Mouse (Mus musculus): ENCODE data around the gene Gtf3c5. TPM values are rescaled to one million over a fixed set of nuclear protein-coding genes. Genes with fewer than 3 reads are reported as not detected.

Gene Gtf3c5
- polyA plus RNA-seq, 1 experiment from 2014 or later: 24.9 TPM

DNA sequence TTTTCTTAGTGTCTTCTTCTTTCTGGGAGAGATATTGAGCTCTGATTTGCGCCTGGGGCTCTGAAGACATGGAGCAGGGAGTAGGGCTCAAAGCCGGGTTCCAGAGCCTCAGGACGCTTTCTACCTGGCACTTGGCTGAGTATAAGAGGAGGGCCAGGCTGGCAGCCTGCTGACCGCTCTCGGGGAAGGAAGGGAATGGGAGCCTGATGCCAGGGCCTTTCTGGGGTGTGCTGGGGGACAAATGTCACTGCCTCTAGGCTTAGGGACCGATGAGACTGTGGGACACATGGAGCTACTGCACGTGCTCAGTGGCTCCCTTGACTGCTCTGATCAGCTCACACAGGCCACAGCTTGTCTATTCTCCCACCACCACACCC, 55.2 kb downstream of the Gtf3c5 start:
- H3K27ac ChIP-seq: no peak overlapping the region
- ATAC-seq: no peak
- H3K27me3 ChIP-seq (replicated peaks): peaks cover 3% of the 10 kb centered on the region; the same call in 1 of the 2 replicates
- no peak overlapping the region for H3K4me3 ChIP-seq
- no peak overlapping the region for H3K4me2 ChIP-seq
- H3K4me1 ChIP-seq: peaks cover 42% of the 10 kb centered on the region
- no peaks in the 10 kb centered on the region for H3K9me3 ChIP-seq (replicated peaks)
- 71% methylated on average over 7 of the region's 7 CpGs for WGBS (ENCODE audit: insufficient replicate concordance)
- no peak overlapping the region for H3K9ac ChIP-seq
- no peaks in the 10 kb centered on the region for H3K36me3 ChIP-seq

DNA sequence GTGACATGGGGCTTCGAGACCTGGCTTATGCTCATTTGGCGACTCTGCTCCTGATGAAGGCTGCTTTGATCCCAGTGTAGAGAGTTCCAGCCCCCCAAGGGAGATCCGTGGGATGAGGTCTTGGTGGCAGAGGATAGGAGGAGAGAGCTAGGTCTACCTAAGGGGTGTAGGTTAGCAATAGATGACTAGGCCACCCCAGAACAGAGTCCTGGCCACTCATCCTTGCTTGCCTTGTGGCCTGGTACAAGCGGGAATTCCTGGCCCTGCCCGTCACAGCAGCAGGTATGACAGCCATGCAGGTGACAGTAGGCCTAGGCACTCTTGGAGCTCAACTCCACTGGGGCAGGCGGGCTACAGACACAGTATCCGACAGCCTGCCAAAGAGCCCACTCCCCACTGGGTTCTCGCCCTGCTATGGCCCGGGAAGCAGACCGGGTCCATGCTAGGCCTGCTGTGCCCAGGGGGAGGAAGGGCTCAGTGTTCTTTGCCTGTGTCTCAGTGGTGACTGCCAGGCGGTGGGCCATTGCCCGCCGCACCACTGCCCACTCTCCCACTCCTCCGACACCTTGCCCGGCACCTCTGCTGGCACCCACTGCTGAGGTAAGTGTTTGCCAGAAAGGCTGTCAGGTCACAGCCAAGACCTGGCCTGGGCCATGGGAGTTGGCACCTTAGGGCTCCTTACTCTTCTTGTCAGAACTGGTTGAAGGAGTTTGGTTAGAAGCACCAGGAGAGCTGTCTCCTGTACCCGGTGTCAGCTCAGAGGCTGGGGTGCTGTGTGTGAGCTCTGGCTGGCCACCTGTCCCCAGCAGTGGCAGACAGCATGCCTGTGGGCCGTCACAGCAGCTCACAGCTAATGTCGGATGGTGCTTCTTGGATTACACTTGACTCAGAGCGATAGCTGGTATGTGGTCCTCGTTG, 55.9 kb downstream of the Gtf3c5 start:
- Histone ChIP-seq H3K4me3 (no peak overlapping the region), H3K4me1 (peaks cover 36% of the 10 kb centered on the region), H3K27ac (no peak overlapping the region)

DNA sequence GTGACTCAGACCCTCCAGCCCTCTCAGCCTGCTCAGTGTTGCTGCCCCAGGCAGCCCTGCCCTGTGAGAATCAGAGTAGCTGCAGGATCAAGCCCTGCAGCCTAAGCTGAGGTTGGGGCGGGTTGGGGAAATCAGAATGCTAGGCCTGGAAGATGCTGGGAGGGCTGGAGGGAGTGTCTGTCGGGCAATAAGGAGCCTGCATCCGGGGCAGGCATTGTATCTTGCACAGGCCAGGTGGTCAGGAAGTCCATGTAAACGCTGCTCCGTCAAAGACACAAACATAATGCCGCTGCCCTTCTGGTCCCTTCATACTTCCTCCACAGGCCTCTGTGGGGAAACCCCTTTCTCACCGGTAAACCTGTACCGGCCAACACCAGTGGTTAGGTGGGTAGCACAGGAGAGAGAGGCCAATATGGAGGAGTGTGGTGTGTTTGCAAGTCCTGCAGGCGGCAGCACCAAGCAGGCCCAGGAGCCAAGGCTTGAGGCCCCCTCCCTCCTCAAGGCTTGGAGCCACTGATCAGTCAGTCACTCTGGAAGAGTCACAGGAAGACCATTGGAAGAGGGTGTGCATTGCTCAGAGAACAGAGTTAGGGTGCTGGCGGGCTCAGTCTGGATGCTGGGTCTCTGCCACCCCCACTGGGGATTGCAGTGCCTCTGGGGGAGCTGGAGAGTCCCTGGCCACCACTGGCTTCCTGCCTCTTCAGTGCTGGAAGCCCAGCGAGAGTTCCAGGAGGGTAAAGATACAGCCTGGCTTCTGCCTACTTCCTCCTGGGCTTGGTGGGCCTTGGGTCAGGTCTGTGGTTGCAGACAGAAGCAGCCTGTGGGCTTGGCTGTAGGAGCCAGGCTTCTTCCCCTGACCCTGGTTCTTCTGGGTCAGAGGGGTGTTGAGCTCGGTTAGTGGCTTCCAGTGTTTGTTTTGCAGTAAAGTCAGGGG, 57.3 kb downstream of the Gtf3c5 start:
- ATAC-seq: no peak
- H3K4me1 ChIP-seq: peaks cover 31% of the 10 kb centered on the region
- H3K9me3 ChIP-seq (replicated peaks): no peaks in the 10 kb centered on the region
- peak overlapping the region; percentile 63 for H3K27ac ChIP-seq
- WGBS (ENCODE audit: insufficient replicate concordance): 27% methylated on average over 12 of the region's 12 CpGs
- H3K27me3 ChIP-seq (replicated peaks): no peaks in the 10 kb centered on the region
- no peak overlapping the region for H3K4me3 ChIP-seq
- no peak overlapping the region for H3K9ac ChIP-seq
- H3K4me2 ChIP-seq: no peak overlapping the region
- H3K36me3 ChIP-seq: no peaks in the 10 kb centered on the region

More for the DNA sequence above, 55.9 kb downstream of the Gtf3c5 start:
- Histone ChIP-seq H3K9ac (no peak overlapping the region), H3K4me2 (no peak overlapping the region), H3K9me3 (replicated peaks) (no peaks in the 10 kb centered on the region), H3K36me3 (no peaks in the 10 kb centered on the region), H3K27me3 (replicated peaks) (no peaks in the 10 kb centered on the region; the same call in 1 of the 2 replicates)
- ATAC-seq: no peak
- WGBS (ENCODE audit: insufficient replicate concordance): 81% methylated on average over 20 of the region's 20 CpGs

DNA sequence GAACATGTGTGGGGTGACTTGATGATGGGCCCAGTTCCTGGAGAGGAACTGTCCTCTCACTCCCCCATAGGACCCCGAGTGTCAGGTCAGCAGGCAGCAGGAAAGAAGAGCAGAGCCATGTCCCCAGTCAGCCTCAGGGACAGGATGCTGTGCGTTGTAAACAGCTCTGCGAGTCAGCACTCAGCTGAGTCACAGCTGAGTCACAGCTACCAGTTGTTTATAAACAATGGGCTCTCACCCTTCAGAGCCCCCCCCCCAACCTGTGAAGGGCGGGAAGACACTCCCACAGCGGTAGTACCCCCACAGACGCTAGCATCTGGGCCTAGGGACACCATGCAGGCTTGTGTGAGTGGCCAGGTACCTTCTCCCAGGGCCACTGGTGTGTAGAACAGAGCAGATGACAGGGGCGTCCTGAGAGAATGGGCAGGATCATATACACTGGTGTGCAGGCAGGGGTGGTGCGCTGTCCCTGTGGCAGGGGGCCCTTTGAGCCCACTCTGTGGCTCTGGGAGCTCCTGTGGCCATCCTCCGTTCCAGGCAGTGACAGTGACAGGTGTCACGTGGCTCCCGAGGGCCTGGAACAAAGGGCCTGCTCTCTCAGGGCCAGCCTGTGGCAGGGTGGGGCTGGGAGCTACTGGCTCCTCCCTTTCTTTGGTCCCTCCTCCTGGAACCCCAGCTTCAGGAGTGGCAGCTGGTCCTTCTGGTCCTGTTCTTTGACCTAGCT, 58.2 kb downstream of the Gtf3c5 start:
- no peaks in the 10 kb centered on the region for H3K36me3 ChIP-seq
- no peak overlapping the region for H3K9ac ChIP-seq
- peak overlapping the region; percentile 63 for H3K27ac ChIP-seq
- ATAC-seq: peak; percentile 80
- peak overlapping the region; percentile 21; the same call in 1 of the 2 replicates for H3K4me2 ChIP-seq
- WGBS (ENCODE audit: insufficient replicate concordance): 22% methylated on average over 11 of the region's 11 CpGs
- H3K4me1 ChIP-seq: peaks cover 31% of the 10 kb centered on the region
- H3K9me3 ChIP-seq (replicated peaks): no peaks in the 10 kb centered on the region
- H3K27me3 ChIP-seq (replicated peaks): no peaks in the 10 kb centered on the region
- no peak overlapping the region for H3K4me3 ChIP-seq

DNA sequence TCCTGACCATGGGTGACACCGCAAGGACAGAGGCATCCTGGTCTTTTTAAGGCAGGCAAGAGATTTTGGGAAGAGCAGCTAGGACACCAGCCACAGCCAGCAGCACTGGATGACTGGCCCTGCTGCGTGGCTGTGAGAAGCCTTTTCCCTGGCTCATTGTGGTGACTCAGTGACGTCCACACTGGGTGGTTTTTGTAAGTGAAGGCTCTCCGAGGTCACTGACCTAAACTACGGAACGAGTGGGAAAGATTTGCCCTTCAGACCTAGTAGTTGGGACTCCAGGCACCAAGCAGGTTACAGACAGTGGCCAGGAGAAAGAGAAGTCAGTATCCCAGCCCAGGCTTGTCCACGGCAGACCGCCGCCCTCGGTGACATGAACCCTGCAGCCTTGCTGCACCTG, 59.1 kb downstream of the Gtf3c5 start:
- Histone ChIP-seq H3K9me3 (replicated peaks) (no peaks in the 10 kb centered on the region), H3K4me3 (no peak overlapping the region), H3K36me3 (no peaks in the 10 kb centered on the region), H3K4me2 (no peak overlapping the region), H3K27ac (peak overlapping the region; percentile 38; the same call in 1 of the 2 replicates), H3K9ac (no peak overlapping the region), H3K4me1 (peaks cover 31% of the 10 kb centered on the region), H3K27me3 (replicated peaks) (no peaks in the 10 kb centered on the region)
- 73% methylated on average over 10 of the region's 10 CpGs for WGBS (ENCODE audit: insufficient replicate concordance)
- ATAC-seq: no peak

DNA sequence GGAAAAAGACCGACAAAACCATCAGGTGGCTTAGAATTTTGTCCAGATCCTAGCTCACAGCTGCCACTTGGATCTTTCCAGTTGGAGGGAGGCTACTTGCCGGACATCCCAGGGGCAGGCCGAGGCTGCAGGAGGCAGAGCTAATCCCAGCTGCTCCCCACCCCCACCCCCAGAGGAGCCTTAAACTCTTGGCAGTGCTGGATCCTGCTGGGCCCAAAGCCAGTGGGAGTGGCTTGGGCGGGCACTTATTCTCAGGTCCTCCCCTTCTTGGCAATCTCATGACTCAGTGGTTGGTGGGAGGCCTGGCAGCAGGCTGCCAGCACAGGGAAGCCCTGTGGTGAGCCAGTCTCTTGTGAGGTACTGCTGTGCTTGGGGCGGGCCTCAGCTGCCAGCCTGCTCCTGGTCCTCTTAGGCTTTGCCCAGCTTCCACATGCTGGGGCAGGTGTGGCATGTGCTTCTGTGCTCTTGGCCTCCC, 59.9 kb downstream of the Gtf3c5 start:
- 55% methylated on average over 5 of the region's 5 CpGs for WGBS (ENCODE audit: insufficient replicate concordance)
- Histone ChIP-seq H3K4me3 (no peak overlapping the region), H3K4me1 (peaks cover 31% of the 10 kb centered on the region), H3K36me3 (no peaks in the 10 kb centered on the region), H3K27me3 (replicated peaks) (no peaks in the 10 kb centered on the region), H3K27ac (no peak overlapping the region), H3K9me3 (replicated peaks) (no peaks in the 10 kb centered on the region), H3K9ac (no peak overlapping the region), H3K4me2 (no peak overlapping the region)
- ATAC-seq: peak; percentile 51

DNA sequence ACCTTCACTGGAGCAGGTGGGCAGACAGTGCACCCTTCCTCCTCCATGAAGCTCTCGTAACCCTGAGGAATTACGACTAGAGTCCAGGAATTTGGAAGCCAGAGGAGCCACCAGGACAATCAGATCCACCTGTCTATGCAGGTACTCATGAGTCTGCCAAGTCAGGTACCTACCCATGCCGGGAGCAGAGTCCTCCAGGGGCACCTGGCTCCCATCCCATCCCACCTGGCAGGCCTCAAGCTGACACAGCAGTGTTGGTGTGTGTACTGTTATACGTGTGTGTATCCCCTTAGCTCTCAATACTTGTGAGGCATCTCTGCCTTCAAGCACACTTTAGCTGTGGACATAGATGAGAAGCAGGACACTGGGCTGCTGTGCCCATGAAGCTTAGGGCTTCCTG, 61.4 kb downstream of the Gtf3c5 start:
- H3K4me3 ChIP-seq: no peak overlapping the region
- no peak overlapping the region for H3K27ac ChIP-seq
- peaks cover 31% of the 10 kb centered on the region for H3K4me1 ChIP-seq
- no peak overlapping the region for H3K4me2 ChIP-seq
- H3K9me3 ChIP-seq (replicated peaks): no peaks in the 10 kb centered on the region
- WGBS (ENCODE audit: insufficient replicate concordance): 70% methylated on average over 4 of the region's 4 CpGs
- no peak for ATAC-seq
- H3K9ac ChIP-seq: no peak overlapping the region
- no peaks in the 10 kb centered on the region for H3K27me3 ChIP-seq (replicated peaks)
- no peaks in the 10 kb centered on the region for H3K36me3 ChIP-seq

DNA sequence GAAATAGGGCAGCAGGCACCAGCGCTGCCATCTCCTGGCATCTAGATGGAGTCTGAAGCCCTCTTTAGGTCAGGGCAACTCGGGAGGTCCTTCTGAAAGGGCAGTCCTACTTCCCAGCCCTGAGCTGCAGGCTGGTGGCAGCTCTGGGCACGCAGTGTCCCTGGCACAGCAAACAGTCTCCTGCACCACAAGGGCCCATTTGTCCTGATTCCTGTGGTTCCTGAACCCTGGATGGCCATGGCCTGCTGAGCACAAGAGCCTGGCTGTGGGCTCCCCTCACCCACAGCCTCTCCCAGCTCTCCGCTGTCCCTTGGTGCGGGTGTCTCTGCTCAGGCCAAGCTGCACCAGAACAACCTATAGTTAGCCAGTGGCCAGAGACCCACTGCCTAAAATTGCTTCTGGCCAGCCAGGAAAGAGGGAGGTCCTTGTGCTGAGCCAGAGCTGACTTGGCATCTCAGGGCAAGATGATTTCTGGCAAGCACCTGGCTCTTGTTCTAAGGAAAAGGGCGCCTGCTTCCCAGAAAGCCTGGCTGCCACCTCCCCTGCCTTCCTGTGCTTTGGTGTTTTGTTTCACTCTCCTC, 61.9 kb downstream of the Gtf3c5 start:
- Histone ChIP-seq H3K36me3 (no peaks in the 10 kb centered on the region), H3K27me3 (replicated peaks) (no peaks in the 10 kb centered on the region), H3K9me3 (replicated peaks) (no peaks in the 10 kb centered on the region), H3K4me3 (no peak overlapping the region), H3K4me2 (no peak overlapping the region), H3K27ac (no peak overlapping the region), H3K4me1 (peaks cover 28% of the 10 kb centered on the region), H3K9ac (no peak overlapping the region)
- whole genome bisulfite sequencing (ENCODE audit: insufficient replicate concordance): 67% methylated on average over 6 of the region's 6 CpGs
- ATAC-seq: no peak

DNA sequence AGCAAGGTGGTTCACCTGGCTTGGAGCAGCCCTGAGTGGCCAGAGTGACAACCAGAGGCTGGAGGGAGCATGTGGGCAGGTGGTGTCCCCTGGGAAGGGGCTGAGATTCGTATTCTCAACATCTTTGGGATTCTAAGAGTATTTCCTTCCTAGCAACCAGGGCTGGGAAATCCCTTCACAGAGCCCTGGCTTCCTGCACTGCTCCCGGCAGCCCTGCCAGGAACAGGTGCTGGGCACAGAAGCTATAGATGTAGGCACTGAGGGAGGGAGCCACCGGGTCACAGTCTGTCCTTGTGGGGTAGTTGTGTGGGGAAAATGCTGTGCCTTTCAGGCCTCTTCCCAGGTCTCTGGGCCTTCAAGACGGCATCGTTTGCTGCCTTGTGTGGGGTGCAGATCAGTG, 63.0 kb downstream of the Gtf3c5 start:
- 63% methylated on average over 5 of the region's 5 CpGs for WGBS (ENCODE audit: insufficient replicate concordance)

DNA sequence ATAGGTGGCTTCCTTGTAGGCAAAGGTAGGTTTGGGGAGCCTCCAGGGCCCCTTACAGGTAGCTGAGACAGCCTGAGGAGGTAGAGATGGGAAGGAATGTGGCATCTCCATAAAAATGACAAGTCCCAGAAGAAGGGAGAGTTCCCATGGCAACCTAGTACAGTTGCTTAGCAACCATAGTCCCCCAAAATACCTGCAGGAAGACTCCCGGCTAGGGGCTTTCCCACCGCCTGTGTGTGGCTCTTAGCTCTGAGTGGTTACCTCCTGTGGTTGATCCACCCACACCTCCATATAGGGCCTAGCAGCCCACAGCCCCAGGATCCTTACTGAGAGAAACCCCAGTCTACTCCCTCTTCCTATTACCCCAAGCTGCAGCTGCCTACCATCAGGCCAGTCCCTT, 65.3 kb downstream of the Gtf3c5 start:
- Histone ChIP-seq H3K4me2 (no peak overlapping the region), H3K9ac (no peak overlapping the region), H3K27me3 (replicated peaks) (peaks cover 25% of the 10 kb centered on the region), H3K36me3 (no peaks in the 10 kb centered on the region), H3K27ac (no peak overlapping the region), H3K9me3 (replicated peaks) (no peaks in the 10 kb centered on the region), H3K4me1 (peaks cover 15% of the 10 kb centered on the region), H3K4me3 (no peak overlapping the region)
- no peak for ATAC-seq
- 75% methylated on average over 2 of the region's 2 CpGs for WGBS (ENCODE audit: insufficient replicate concordance)

More for the DNA sequence above, 63.0 kb downstream of the Gtf3c5 start:
- Histone ChIP-seq H3K27ac (no peak overlapping the region), H3K36me3 (no peaks in the 10 kb centered on the region), H3K4me2 (no peak overlapping the region), H3K9me3 (replicated peaks) (no peaks in the 10 kb centered on the region), H3K9ac (no peak overlapping the region), H3K27me3 (replicated peaks) (0 out of 2 replicates have a peak, but pooled peaks cover 4% of the 10 kb centered on the region), H3K4me1 (peaks cover 17% of the 10 kb centered on the region), H3K4me3 (no peak overlapping the region)
- ATAC-seq: no peak

DNA sequence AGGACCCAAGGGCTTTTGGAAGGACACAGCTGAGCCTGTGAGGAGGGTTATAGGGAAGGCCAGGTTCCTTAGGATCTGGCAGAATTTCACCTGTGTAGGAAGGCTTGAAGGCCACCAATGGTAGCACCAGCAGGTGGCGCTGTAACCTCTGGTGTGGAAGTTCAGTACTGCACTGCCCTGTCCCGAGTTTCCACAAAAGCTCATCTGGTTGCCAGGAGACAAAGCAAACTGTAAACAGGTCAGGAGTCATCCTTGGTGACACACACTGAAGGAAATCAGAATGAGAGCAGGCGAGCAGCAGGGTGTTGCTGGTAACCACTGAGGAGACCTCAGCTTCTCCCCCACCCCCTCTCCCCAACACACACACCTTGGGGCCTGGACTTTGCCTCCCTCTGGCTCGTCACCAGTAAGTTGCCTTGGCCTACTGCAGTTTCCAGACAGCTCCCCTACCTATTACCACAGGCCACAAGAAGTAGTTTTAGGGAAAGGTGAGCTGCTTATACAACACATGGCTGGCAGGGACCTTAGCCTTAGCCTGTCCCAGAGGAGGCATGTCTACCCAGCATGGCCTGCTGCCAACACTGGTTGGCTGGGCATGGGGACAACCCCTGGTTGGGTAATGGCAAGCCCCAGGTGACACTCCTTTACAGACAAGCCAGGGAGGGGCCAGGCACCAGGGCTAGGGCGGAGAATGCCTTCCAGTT, 66.2 kb downstream of the Gtf3c5 start:
- 32% methylated on average over 5 of the region's 5 CpGs for WGBS (ENCODE audit: insufficient replicate concordance)
- H3K27ac ChIP-seq: no peak overlapping the region
- no peak overlapping the region for H3K4me2 ChIP-seq
- no peaks in the 10 kb centered on the region for H3K9me3 ChIP-seq (replicated peaks)
- peak; percentile 52 for ATAC-seq
- H3K36me3 ChIP-seq: no peaks in the 10 kb centered on the region
- H3K27me3 ChIP-seq (replicated peaks): peaks cover 34% of the 10 kb centered on the region
- no peak overlapping the region for H3K4me3 ChIP-seq
- H3K4me1 ChIP-seq: peaks cover 21% of the 10 kb centered on the region
- no peak overlapping the region for H3K9ac ChIP-seq

All from liver, embryonic 12.5 days (tissue).